Mouse (Mus musculus) C3H10T1/2 (cell line): ENCODE data around the gene Vac14. TPM values are rescaled to one million over a fixed set of nuclear protein-coding genes. Genes with fewer than 3 reads are reported as not detected.

Source experiments
- polyA plus RNA-seq, 2 experiments: library from polyadenylated mRNA; unstranded; fragments of >200 nt; fragmentation: generic; extraction: Trizol; gene quantifications; one replicate each; pipeline ENCODE4 v1.2.1; 2012; ENCODE audit warnings: missing spikeins in 2 of 2

Gene Vac14
- 10 to 100 TPM; 14.2 to 20.5 TPM for polyA plus RNA-seq

GRCm38 (mm10) chr8:110618391-110619207, at the start of gene Vac14:
Gene Vac14 (plus strand): TSS chr8:110618585.

DNA sequence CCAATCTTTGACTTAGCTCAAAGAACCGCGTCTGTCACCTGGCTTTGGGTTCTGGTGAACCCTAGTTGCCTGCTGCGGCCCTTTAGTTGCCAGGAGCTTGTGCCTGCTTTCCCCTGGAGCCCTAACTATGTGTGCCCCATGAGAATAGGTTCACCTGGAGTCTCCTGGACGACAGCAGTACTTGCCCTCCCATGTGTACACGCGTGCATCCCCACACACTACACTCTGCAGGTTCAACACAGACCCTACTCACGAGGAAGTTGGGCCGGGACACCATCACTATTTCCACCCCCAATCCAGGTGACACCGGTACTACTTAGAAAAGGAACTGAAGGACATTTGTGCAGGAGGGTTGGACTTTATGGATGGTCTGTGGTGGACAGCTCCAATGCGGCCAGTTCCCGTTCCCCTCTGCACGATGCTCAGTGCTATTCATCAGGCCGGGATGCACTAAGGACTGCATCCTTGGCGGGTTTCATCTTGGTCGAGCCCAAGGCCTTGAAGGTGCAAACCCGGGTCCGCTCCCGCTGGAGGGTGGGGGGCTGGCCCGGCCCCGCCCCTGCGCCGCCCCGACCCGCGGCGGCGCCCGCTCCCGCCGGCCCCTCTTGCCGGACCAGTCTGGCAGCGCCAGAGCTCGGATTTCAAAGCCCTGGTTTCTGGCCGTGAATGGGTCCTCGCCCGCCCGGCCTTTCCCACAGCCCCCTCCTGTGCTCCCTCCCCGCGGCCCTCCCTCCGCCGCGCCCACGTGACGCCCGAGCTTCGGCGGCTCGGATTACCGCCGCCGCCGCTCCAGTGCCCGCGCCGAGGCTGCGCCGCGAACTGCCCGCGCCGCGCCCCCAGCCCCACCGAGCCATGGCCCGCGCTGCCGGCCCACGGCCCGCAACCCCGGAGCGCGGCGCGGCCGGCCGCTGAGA, 102.6 kb downstream of the Vac14 start, which contains the start of gene Mtss1l:
Gene Mtss1l, plus strand, starts transcription at position 792 of the 914 bp plus-strand sequence.

Other genes with a start within 250 kb of the Vac14 start
- gene Mtss1l, start 102.9 kb downstream of the Vac14 start, polyA plus RNA-seq: 10 to 100 TPM in 1 of 2 experiments, 1 to 10 TPM in 1; 5.0 to 32.2 TPM
- 10 to 100 TPM; 11.1 to 18.7 TPM for gene Il34, start 187.3 kb downstream of the Vac14 start, polyA plus RNA-seq
- 10 to 100 TPM; 18.5 to 60.2 TPM for gene Cog4, start 228.0 kb downstream of the Vac14 start, polyA plus RNA-seq
- 10 to 100 TPM; 32.7 to 63.3 TPM for gene Sf3b3, start 228.2 kb downstream of the Vac14 start, polyA plus RNA-seq